Mouse (Mus musculus) liver, embryonic 14.5 days (tissue): ENCODE measurements around the gene Atp13a4.

Experiments used
- CTCF ChIP-seq: IDR thresholded peaks from 2 replicates; pipeline ENCODE4 v1.5.1; 2016; ENCODE audit warnings: antibody characterized with exemption, low read depth, control low read depth
- EP300 ChIP-seq: IDR thresholded peaks from 2 replicates; pipeline ENCODE4 v1.6.1; 2016; ENCODE audit warnings: antibody characterized with exemption, low read depth

GRCm38 (mm10) chr16:29441405-29441985 is 103.2 kb downstream of the Atp13a4 start:
- TF ChIP-seq CTCF, result no peak
- TF ChIP-seq EP300, result no peak
